Mouse (Mus musculus) bone marrow macrophage, adult 2 months (primary cell): ENCODE results near the gene Sptlc2.

Experiments used
- CTCF ChIP-seq: IDR thresholded peaks from 2 replicates; pipeline ENCODE4 v1.5.1; 2012; ENCODE audit warnings: low read depth, mild to moderate bottlenecking, low read length, moderate library complexity
- POLR2A ChIP-seq: IDR thresholded peaks from 2 replicates; pipeline ENCODE4 v1.6.1; 2012; ENCODE audit warnings: mild to moderate bottlenecking, low read depth, low read length, borderline replicate concordance

GRCm38 (mm10) chr12:87347511-87347910 lies 40.6 kb downstream of the Sptlc2 start:
- TF ChIP-seq CTCF = peak; percentile 32; the same call in 1 of the 2 replicates
- TF ChIP-seq POLR2A = no peak
